Mouse (Mus musculus): Measurements from ENCODE around the gene Ngef. TPM values are rescaled to one million over a fixed set of nuclear protein-coding genes. Genes with fewer than 3 reads are reported as not detected.
A peak's percentile ranks its signal among the peaks of the same experiment; 100 is the strongest.

Ngef gene
- 2.3 and 2.9 TPM in 2 replicates for polyA plus RNA-seq (2014; fragmentation: Nextera tagmentation; extraction: Ambion mirVana)

GRCm38 (mm10) chr1:87573800-87574215 is at the start of gene Ngef:
Gene Ngef, minus strand, starts transcription at chr1:87573870.
- no peaks in the 10 kb centered on the region for H3K36me3 ChIP-seq (ENCODE audit: control insufficient read depth, insufficient read depth, low read length)
- no peak for DNase-seq (ENCODE audit: low spot score)
- no peak within 1 kb of the TSS for H3K27ac ChIP-seq (ENCODE audit: low read depth, low read length)
- H3K4me3 ChIP-seq (ENCODE audit: low read depth, low read length), result no peak within 1 kb of the TSS
- no peaks in the 10 kb centered on the region for H3K9me3 ChIP-seq (ENCODE audit: control insufficient read depth, low read length)
- ATAC-seq (ENCODE audit: low FRiP score), result no peak; the same call in 1 of the 2 replicates
- H3K9ac ChIP-seq (ENCODE audit: low read depth, low read length), result no peak within 1 kb of the TSS
- H3K4me2 ChIP-seq (replicated peaks; ENCODE audit: low read depth, low read length), result no peak within 1 kb of the TSS
- no peaks in the 10 kb centered on the region for H3K4me1 ChIP-seq (replicated peaks; ENCODE audit: control insufficient read depth, insufficient read depth, low read length)
- WGBS, result 85% methylated on average over 6 of the region's 6 CpGs
- no peaks in the 10 kb centered on the region for H3K27me3 ChIP-seq (ENCODE audit: control insufficient read depth, insufficient read depth, low read length)

DNA sequence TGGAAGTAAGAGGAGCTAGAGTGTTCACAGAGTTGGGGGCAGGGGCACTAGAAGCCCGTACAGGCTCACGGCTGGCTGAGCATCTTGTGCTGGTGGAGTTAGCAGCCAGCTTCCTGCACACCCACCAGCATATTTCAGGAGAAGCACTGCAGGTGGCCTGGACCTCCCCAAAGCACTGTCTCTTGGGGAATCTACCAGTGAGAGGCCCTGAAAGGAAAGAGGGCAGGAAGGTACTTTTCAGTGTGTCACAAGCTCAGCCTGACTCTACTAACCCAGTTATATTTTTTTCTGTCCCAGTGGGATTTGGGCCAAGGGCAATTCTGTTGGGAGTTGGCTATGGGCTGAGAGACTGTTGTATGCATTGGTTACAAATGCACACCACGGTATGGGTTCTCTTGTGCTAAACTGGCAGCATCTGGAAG is 48.2 kb upstream of the Ngef start:
- no peak overlapping the region for H3K4me3 ChIP-seq (ENCODE audit: low read depth, low read length)
- no peaks in the 10 kb centered on the region for H3K4me1 ChIP-seq (replicated peaks; ENCODE audit: control insufficient read depth, insufficient read depth, low read length)
- no peaks in the 10 kb centered on the region for H3K9me3 ChIP-seq (ENCODE audit: control insufficient read depth, low read length)
- no peak overlapping the region for H3K4me2 ChIP-seq (replicated peaks; ENCODE audit: low read depth, low read length)
- no peak for ATAC-seq (ENCODE audit: low FRiP score)
- WGBS, result 76% methylated on average over 3 of the region's 3 CpGs
- H3K36me3 ChIP-seq (ENCODE audit: control insufficient read depth, insufficient read depth, low read length), result no peaks in the 10 kb centered on the region
- H3K9ac ChIP-seq (ENCODE audit: low read depth, low read length), result no peak overlapping the region
- no peaks in the 10 kb centered on the region for H3K27me3 ChIP-seq (ENCODE audit: control insufficient read depth, insufficient read depth, low read length)
- no peak for DNase-seq (ENCODE audit: low spot score)
- no peak overlapping the region for H3K27ac ChIP-seq (ENCODE audit: low read depth, low read length)

GRCm38 (mm10) chr1:87621146-87621857 is 47.6 kb upstream of the Ngef start:
- no peaks in the 10 kb centered on the region for H3K4me1 ChIP-seq (replicated peaks; ENCODE audit: control insufficient read depth, insufficient read depth, low read length)
- H3K4me3 ChIP-seq (ENCODE audit: low read depth, low read length), result no peak overlapping the region
- ATAC-seq (ENCODE audit: low FRiP score), result no peak
- no peak overlapping the region for H3K9ac ChIP-seq (ENCODE audit: low read depth, low read length)
- H3K9me3 ChIP-seq (ENCODE audit: control insufficient read depth, low read length), result no peaks in the 10 kb centered on the region
- WGBS, result 83% methylated on average over 9 of the region's 9 CpGs
- H3K27me3 ChIP-seq (ENCODE audit: control insufficient read depth, insufficient read depth, low read length), result no peaks in the 10 kb centered on the region
- no peak for DNase-seq (ENCODE audit: low spot score)
- no peak overlapping the region for H3K4me2 ChIP-seq (replicated peaks; ENCODE audit: low read depth, low read length)
- H3K36me3 ChIP-seq (ENCODE audit: control insufficient read depth, insufficient read depth, low read length), result no peaks in the 10 kb centered on the region
- no peak overlapping the region for H3K27ac ChIP-seq (ENCODE audit: low read depth, low read length)

DNA sequence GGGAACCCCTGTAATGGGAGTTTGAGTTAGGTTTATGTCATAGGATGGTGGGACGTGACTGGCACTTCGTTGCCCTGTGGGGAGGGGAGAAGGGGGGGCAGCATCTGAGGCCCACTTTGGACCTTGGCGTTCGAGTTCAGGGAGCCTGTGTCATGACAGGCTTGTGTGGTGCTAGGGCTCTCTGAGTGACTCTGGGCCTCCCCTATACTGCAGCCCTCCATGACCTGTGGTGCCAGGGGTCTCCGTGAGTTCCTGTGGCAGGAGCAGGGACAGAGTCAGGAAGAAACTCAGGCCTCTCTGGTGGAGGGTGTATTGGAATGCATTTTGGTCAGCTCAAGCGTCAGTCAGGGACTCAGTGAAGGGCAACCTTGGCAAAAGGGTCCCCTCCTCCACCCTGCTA is 47.0 kb upstream of the Ngef start:
- Histone ChIP-seq H3K27ac (ENCODE audit: low read depth, low read length) (no peak overlapping the region), H3K9me3 (ENCODE audit: control insufficient read depth, low read length) (no peaks in the 10 kb centered on the region), H3K4me2 (replicated peaks; ENCODE audit: low read depth, low read length) (no peak overlapping the region), H3K27me3 (ENCODE audit: control insufficient read depth, insufficient read depth, low read length) (no peaks in the 10 kb centered on the region), H3K36me3 (ENCODE audit: control insufficient read depth, insufficient read depth, low read length) (no peaks in the 10 kb centered on the region), H3K4me1 (replicated peaks; ENCODE audit: control insufficient read depth, insufficient read depth, low read length) (no peaks in the 10 kb centered on the region), H3K9ac (ENCODE audit: low read depth, low read length) (no peak overlapping the region), H3K4me3 (ENCODE audit: low read depth, low read length) (no peak overlapping the region)
- ATAC-seq (ENCODE audit: low FRiP score) (no peak), DNase-seq (ENCODE audit: low spot score) (no peak)
- 83% methylated on average over 6 of the region's 6 CpGs for WGBS

- no peak for ATAC-seq (ENCODE audit: low FRiP score)
- no peak within 1 kb of the TSS for H3K4me3 ChIP-seq (ENCODE audit: low read depth, low read length)
- DNase-seq (ENCODE audit: low spot score), result no peak
- no peak within 1 kb of the TSS for H3K9ac ChIP-seq (ENCODE audit: low read depth, low read length)
- H3K27ac ChIP-seq (ENCODE audit: low read depth, low read length), result no peak within 1 kb of the TSS
- no peaks in the 10 kb centered on the region for H3K27me3 ChIP-seq (ENCODE audit: control insufficient read depth, insufficient read depth, low read length)
- no peaks in the 10 kb centered on the region for H3K36me3 ChIP-seq (ENCODE audit: control insufficient read depth, insufficient read depth, low read length)
- no peaks in the 10 kb centered on the region for H3K4me1 ChIP-seq (replicated peaks; ENCODE audit: control insufficient read depth, insufficient read depth, low read length)
- H3K4me2 ChIP-seq (replicated peaks; ENCODE audit: low read depth, low read length), result no peak within 1 kb of the TSS
- 76% methylated on average over 12 of the region's 12 CpGs for WGBS
- H3K9me3 ChIP-seq (ENCODE audit: control insufficient read depth, low read length), result no peaks in the 10 kb centered on the region
These were observed 46.6 kb upstream of the Ngef start, which contains the start of gene Inpp5d for GRCm38 (mm10) chr1:87620211-87620668. Gene Inpp5d, plus strand, starts transcription at chr1:87620312.

- Histone ChIP-seq H3K9ac (ENCODE audit: low read depth, low read length) (no peak overlapping the region), H3K27me3 (ENCODE audit: control insufficient read depth, insufficient read depth, low read length) (no peaks in the 10 kb centered on the region), H3K4me3 (ENCODE audit: low read depth, low read length) (no peak overlapping the region), H3K4me2 (replicated peaks; ENCODE audit: low read depth, low read length) (no peak overlapping the region), H3K9me3 (ENCODE audit: control insufficient read depth, low read length) (no peaks in the 10 kb centered on the region), H3K36me3 (ENCODE audit: control insufficient read depth, insufficient read depth, low read length) (no peaks in the 10 kb centered on the region), H3K4me1 (replicated peaks; ENCODE audit: control insufficient read depth, insufficient read depth, low read length) (no peaks in the 10 kb centered on the region), H3K27ac (ENCODE audit: low read depth, low read length) (no peak overlapping the region)
- 87% methylated on average over 2 of the region's 2 CpGs for WGBS
- ATAC-seq (ENCODE audit: low FRiP score), result no peak
- no peak for DNase-seq (ENCODE audit: low spot score)
These were observed 41.1 kb upstream of the Ngef start for GRCm38 (mm10) chr1:87614576-87615295.

GRCm38 (mm10) chr1:87608416-87609046 is 34.9 kb upstream of the Ngef start:
- Histone ChIP-seq H3K27ac (ENCODE audit: low read depth, low read length) (no peak overlapping the region), H3K9ac (ENCODE audit: low read depth, low read length) (no peak overlapping the region), H3K27me3 (ENCODE audit: control insufficient read depth, insufficient read depth, low read length) (no peaks in the 10 kb centered on the region), H3K4me3 (ENCODE audit: low read depth, low read length) (no peak overlapping the region), H3K4me1 (replicated peaks; ENCODE audit: control insufficient read depth, insufficient read depth, low read length) (no peaks in the 10 kb centered on the region), H3K9me3 (ENCODE audit: control insufficient read depth, low read length) (no peaks in the 10 kb centered on the region), H3K4me2 (replicated peaks; ENCODE audit: low read depth, low read length) (no peak overlapping the region), H3K36me3 (ENCODE audit: control insufficient read depth, insufficient read depth, low read length) (no peaks in the 10 kb centered on the region)
- DNase-seq (ENCODE audit: low spot score) (peak; percentile 74), ATAC-seq (ENCODE audit: low FRiP score) (no peak)
- WGBS, result 34% methylated on average over 7 of the region's 7 CpGs

- DNase-seq (ENCODE audit: low spot score), result no peak
These were observed 33.9 kb upstream of the Ngef start for GRCm38 (mm10) chr1:87607385-87608091.

More at GRCm38 (mm10) chr1:87607385-87608091, 33.9 kb upstream of the Ngef start:
- 84% methylated on average over 21 of the region's 21 CpGs for WGBS
- Histone ChIP-seq H3K27me3 (ENCODE audit: control insufficient read depth, insufficient read depth, low read length) (no peaks in the 10 kb centered on the region), H3K9me3 (ENCODE audit: control insufficient read depth, low read length) (no peaks in the 10 kb centered on the region), H3K4me1 (replicated peaks; ENCODE audit: control insufficient read depth, insufficient read depth, low read length) (no peaks in the 10 kb centered on the region), H3K27ac (ENCODE audit: low read depth, low read length) (no peak overlapping the region), H3K9ac (ENCODE audit: low read depth, low read length) (no peak overlapping the region), H3K4me2 (replicated peaks; ENCODE audit: low read depth, low read length) (no peak overlapping the region), H3K36me3 (ENCODE audit: control insufficient read depth, insufficient read depth, low read length) (no peaks in the 10 kb centered on the region), H3K4me3 (ENCODE audit: low read depth, low read length) (no peak overlapping the region)
- no peak for ATAC-seq (ENCODE audit: low FRiP score)

Measured in hindbrain, embryonic 11.5 days (tissue).